Mouse (Mus musculus) midbrain, postnatal 0 days (tissue): ENCODE data around the gene Mycl. TPM values are rescaled to one million over a fixed set of nuclear protein-coding genes. Genes with fewer than 3 reads are reported as not detected.
"Not testable (repeated sequence)": the region's sequence is repeated elsewhere in the genome, so short reads cannot be mapped to it uniquely, and the experiment has no call there.

Source experiments
- ATAC-seq: fragments of 200-750 bp; cut with Nextera tagmentation; 2 replicates; pipeline ENCODE4 v1.8.0; 2017; ENCODE audit warnings: moderate number of reproducible peaks, mild to moderate bottlenecking, moderate TSS enrichment, moderate library complexity; ENCODE audit not compliant: low FRiP score
- DNase-seq: peaks from one replicate; pipeline ENCODE4 v3.0.0-alpha.2; 2015; ENCODE audit warnings: low spot score
- H3K27ac ChIP-seq: fragments of 300-500 bp; sonication (generic); 2 replicates; pipeline ENCODE4 v1.5.1; 2014; ENCODE audit warnings: low read depth, mild to moderate bottlenecking, low read length, mixed read lengths
- H3K27me3 ChIP-seq: fragments of 300-500 bp; sonication (generic); 2 replicates; pipeline ENCODE4 v1.6.1; 2014; ENCODE audit warnings: low read length, control low read depth, mixed read lengths; ENCODE audit not compliant: insufficient read depth
- H3K36me3 ChIP-seq: fragments of 300-500 bp; sonication (generic); 2 replicates; pipeline ENCODE4 v1.6.1; 2014; ENCODE audit warnings: low read length, control low read depth, mixed read lengths; ENCODE audit not compliant: insufficient read depth
- H3K4me1 ChIP-seq: fragments of 300-500 bp; sonication (generic); 2 replicates; pipeline ENCODE4 v1.6.1; 2014; ENCODE audit warnings: mild to moderate bottlenecking, control low read depth, antibody characterized with exemption, low read length, mixed read lengths; ENCODE audit not compliant: insufficient read depth
- H3K4me2 ChIP-seq: fragments of 300-500 bp; sonication (generic); 2 replicates; pipeline ENCODE4 v1.6.1; 2014; ENCODE audit warnings: low read depth, mild to moderate bottlenecking, low read length, mixed read lengths; ENCODE audit not compliant: poor library complexity, severe bottlenecking
- H3K4me3 ChIP-seq: fragments of 300-500 bp; sonication (generic); 2 replicates; pipeline ENCODE4 v1.5.1; 2014; ENCODE audit warnings: low read depth, mild to moderate bottlenecking, low read length, moderate library complexity
- H3K9ac ChIP-seq: fragments of 300-500 bp; sonication (generic); replicated peaks from 2 replicates; pipeline ENCODE4 v1.6.1; 2014; ENCODE audit warnings: mild to moderate bottlenecking, low read length, moderate library complexity, mixed read lengths; ENCODE audit not compliant: poor library complexity, severe bottlenecking
- H3K9me3 ChIP-seq: fragments of 300-500 bp; sonication (generic); 2 replicates; pipeline ENCODE4 v1.6.1; 2016; ENCODE audit warnings: low read length, control low read depth
- CTCF ChIP-seq: IDR thresholded peaks from 2 replicates; pipeline ENCODE4 v1.5.1; 2016; ENCODE audit warnings: antibody characterized with exemption, mild to moderate bottlenecking
- WGBS: fragments of 180-500 bp; shearing (Covaris S2); extraction: QIAGEN DNeasy Blood & Tissue Kit; methylation state at CpG from one replicate; pipeline ENCODE4 v1.1.7; 2014; 5-methylcytosine and 5-hydroxymethylcytosine counted together
- polyA plus RNA-seq: library from polyadenylated mRNA; unstranded; fragments of >200 nt; fragmentation: Nextera tagmentation; extraction: Ambion mirVana; gene quantifications from 2 replicates; pipeline ENCODE4 v1.2.1, GENCODE M21; 2015
- total RNA-seq: library from RNA; depleted of rRNA; stranded (reverse); fragments of >200 nt; gene quantifications from 2 replicates; pipeline ENCODE4 v1.2.3, GENCODE M21; 2014

Gene Mycl
- total and polyA plus RNA-seq, 2 experiments from 2014 or later, result 42.2 to 77.3 TPM

DNA sequence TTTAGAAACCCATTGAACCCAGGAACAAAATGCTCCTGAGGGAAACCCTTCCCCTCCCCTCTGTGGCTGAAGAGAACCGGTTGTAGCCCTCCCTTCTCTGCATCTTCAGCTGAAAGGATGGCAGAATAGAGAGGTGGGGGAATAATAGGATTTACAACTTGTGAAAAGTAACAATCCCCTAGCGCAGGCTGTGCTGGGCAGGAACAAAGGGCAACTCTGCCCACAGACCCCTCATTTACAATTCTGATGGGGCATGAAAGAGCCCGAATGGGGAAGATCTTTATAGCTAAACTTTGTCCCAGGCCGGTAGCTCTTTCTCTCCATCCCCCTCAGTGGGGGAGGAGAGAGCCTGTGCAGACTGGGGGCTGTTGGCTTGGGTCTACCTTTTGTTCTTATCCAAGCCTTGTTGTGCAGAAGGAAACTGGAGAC is 3.8 kb downstream of the Mycl start:
- no peak for TF ChIP-seq CTCF
- 1% methylated on average over 4 of the region's 4 CpGs for WGBS
- Histone ChIP-seq H3K4me1 (peaks cover 9% of the 10 kb centered on the region; the same call in 1 of the 2 replicates), H3K36me3 (peaks cover 14% of the 10 kb centered on the region; the same call in 1 of the 2 replicates), H3K27me3 (no peaks in the 10 kb centered on the region), H3K9ac (peak overlapping the region; percentile 48), H3K27ac (peak overlapping the region; percentile 70), H3K9me3 (no peaks in the 10 kb centered on the region), H3K4me2 (peak overlapping the region; percentile 86), H3K4me3 (peak overlapping the region; percentile 80)
- peak; percentile 13 for DNase-seq
- ATAC-seq, result no peak

DNA sequence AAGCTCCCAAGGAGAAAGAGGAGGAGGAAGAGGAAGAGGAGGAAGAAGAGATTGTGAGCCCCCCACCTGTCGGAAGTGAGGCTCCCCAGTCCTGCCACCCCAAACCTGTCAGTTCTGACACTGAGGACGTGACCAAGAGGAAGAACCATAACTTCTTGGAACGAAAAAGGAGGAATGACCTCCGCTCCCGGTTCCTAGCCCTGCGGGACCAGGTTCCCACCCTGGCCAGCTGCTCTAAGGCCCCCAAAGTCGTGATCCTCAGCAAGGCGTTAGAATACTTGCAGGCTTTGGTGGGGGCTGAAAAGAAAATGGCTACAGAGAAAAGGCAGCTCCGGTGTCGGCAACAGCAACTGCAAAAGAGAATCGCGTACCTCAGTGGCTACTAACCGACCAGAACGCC is 4.7 kb downstream of the Mycl start:
- 23% methylated on average over 14 of the region's 14 CpGs for WGBS
- no peak for TF ChIP-seq CTCF
- DNase-seq (no peak), ATAC-seq (no peak)
- Histone ChIP-seq H3K4me1 (peaks cover 9% of the 10 kb centered on the region; the same call in 1 of the 2 replicates), H3K4me3 (peak overlapping the region; percentile 80; the same call in 1 of the 2 replicates), H3K27ac (peak overlapping the region; percentile 70; the same call in 1 of the 2 replicates), H3K4me2 (peak overlapping the region; percentile 86), H3K9me3 (no peaks in the 10 kb centered on the region), H3K27me3 (no peaks in the 10 kb centered on the region), H3K36me3 (peaks cover 14% of the 10 kb centered on the region; the same call in 1 of the 2 replicates), H3K9ac (0 out of 2 replicates have a peak overlapping the region, but pooled peaks have one; percentile 48)

DNA sequence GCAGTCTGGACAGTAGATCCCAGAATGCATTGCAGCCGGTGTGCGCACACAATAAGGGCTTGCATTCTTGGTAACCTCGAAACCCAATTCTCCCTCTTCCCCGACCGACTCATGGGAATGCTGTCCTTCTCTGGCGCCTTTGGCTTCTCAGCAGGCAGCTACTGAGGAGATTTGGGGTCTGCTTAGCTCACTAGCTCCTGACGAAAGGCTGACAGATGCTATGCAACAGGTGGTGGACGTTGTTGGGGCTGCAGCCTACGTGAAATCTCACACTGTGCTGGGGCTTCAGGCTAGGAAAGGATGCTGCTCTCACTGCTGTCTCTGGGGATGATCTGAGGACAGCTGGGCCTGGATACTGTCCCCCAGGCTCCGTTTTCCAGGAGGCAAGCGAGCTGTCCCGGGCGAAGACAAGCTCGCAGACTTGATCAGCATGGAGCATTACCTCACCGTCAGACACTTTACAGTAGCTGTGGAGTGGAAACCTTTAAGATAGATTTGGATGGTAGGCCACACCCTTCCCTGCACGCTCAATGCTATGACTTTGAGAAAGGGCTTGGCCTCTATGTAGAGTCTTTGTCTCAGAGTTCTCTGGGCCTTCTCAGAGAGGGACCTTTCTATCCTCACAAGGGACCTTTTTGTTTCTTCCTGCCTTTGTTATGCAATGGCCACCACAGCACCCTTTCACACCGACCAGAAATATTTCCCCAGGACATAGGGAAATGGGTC is 5.3 kb downstream of the Mycl start:
- H3K36me3 ChIP-seq, result peaks cover 14% of the 10 kb centered on the region; the same call in 1 of the 2 replicates
- H3K4me3 ChIP-seq, result no peak overlapping the region
- no peaks in the 10 kb centered on the region for H3K9me3 ChIP-seq
- WGBS, result 24% methylated on average over 17 of the region's 17 CpGs
- peak overlapping the region; percentile 86; the same call in 1 of the 2 replicates for H3K4me2 ChIP-seq
- no peak for TF ChIP-seq CTCF
- H3K27me3 ChIP-seq, result no peaks in the 10 kb centered on the region
- peaks cover 9% of the 10 kb centered on the region; the same call in 1 of the 2 replicates for H3K4me1 ChIP-seq
- DNase-seq, result peak; percentile 53
- no peak overlapping the region for H3K27ac ChIP-seq
- no peak for ATAC-seq
- no peak overlapping the region; the same call in 1 of the 2 replicates for H3K9ac ChIP-seq

DNA sequence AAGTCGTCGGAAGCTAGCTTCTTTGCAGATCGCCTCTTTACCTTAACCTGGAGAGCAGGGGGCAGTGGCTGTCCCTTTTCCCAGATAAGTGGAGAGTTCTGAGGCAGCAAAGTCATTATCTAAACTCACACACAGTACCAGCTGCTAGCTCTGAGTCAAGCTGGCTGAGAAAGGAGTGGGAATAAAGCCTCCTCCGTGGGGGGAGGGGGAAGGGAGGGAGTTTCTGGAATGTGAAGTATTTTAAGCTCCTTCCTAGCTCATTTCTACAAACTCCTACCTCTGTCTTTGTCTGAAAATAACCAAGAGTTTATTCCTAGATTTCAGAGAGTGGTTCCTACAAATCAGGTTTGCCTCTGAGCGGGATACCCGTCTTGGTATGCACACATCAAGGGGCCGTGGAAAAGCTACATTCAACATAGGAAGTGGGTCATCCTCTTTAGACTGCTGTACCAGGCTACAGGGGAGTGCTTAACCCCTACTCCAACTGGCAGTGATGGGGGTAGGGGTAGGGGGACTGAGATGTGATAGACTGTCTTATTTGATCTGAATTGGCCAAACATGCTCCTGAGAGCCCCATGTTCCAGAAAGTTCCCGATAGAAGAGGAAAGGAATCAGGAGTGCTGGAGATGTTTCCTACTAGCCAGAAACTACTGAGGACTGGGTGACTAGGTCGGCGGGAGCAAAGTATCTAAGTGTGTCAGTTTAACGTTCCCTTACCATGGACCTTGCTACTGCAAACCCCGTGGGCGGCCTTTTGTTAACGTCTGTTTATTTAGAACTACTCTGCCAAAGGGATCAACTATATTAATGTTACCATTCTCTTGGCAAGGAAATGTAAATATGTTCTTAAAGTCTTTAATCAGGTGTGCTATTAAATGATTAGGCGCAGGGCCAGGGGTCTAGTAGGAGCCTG is 9.9 kb downstream of the Mycl start:
- no peaks in the 10 kb centered on the region for H3K27me3 ChIP-seq
- TF ChIP-seq CTCF, result no peak
- peaks cover 10% of the 10 kb centered on the region; the same call in 1 of the 2 replicates for H3K36me3 ChIP-seq
- H3K4me3 ChIP-seq, result no peak overlapping the region
- H3K27ac ChIP-seq, result no peak overlapping the region
- whole genome bisulfite sequencing, result 36% methylated on average over 15 of the region's 15 CpGs
- H3K4me2 ChIP-seq, result no peak overlapping the region
- no peaks in the 10 kb centered on the region for H3K9me3 ChIP-seq
- no peak overlapping the region for H3K9ac ChIP-seq
- no peak for ATAC-seq
- DNase-seq, result no peak
- no peaks in the 10 kb centered on the region for H3K4me1 ChIP-seq

DNA sequence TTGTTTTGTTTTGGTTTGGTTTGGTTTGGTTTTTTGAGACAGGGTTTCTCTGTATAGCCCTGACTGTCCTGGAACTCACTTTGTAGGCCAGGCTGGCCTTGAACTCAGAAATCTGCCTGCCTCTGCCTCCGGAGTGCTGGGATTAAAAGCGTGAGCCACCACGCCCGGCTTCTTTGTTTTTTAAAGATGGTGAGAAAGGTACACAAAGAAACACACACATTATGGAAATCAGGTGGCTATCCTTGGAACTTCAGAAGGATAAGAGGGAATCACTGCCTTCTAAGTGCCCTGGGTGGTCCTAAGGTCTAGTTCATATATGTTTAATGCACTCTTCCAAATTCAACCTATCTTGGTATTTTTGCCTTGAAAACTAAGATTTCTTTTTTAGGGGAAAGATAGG is 17.0 kb downstream of the Mycl start:
- H3K4me2 ChIP-seq, H3K9ac ChIP-seq: not testable (repeated sequence)

More for the DNA sequence above, 17.0 kb downstream of the Mycl start:
- ATAC-seq, H3K9me3 ChIP-seq, H3K36me3 ChIP-seq, H3K27me3 ChIP-seq, DNase-seq, H3K4me3 ChIP-seq: not testable (repeated sequence)
- WGBS, result 84% methylated on average over 4 of the region's 4 CpGs
- H3K4me1 ChIP-seq, result peaks cover 24% of the 10 kb centered on the region; the same call in 1 of the 2 replicates
- peak overlapping the region; percentile 97 for H3K27ac ChIP-seq
